Mouse (Mus musculus): ENCODE measurements around the gene Tprn. TPM values are rescaled to one million over a fixed set of nuclear protein-coding genes. Genes with fewer than 3 reads are reported as not detected.
A peak's percentile ranks its signal among the peaks of the same experiment; 100 is the strongest.

Gene Tprn
- polyA plus RNA-seq, 1 experiment from 2014 or later: 9.6 TPM

GRCm38 (mm10) chr2:25224766-25225752 lies 37.4 kb upstream of the Tprn start:
- Histone ChIP-seq H3K27ac (ENCODE audit: low read depth, low read length) (peak overlapping the region; percentile 95), H3K4me1 (replicated peaks; ENCODE audit: control insufficient read depth, insufficient read depth, low read length) (peaks cover 6% of the 10 kb centered on the region), H3K4me2 (peak overlapping the region; percentile 68), H3K36me3 (ENCODE audit: control insufficient read depth, insufficient read depth, low read length) (peaks cover 9% of the 10 kb centered on the region), H3K27me3 (replicated peaks; ENCODE audit: control insufficient read depth, insufficient read depth, low read length) (no peaks in the 10 kb centered on the region), H3K9me3 (ENCODE audit: control insufficient read depth, low read length) (no peaks in the 10 kb centered on the region), H3K9ac (ENCODE audit: low read depth, low read length) (peak overlapping the region; percentile 74), H3K4me3 (ENCODE audit: low read depth, low read length) (peak overlapping the region; percentile 82)
- DNase-seq (ENCODE audit: low spot score) (peak; percentile 96), ATAC-seq (replicated peaks; ENCODE audit: low FRiP score) (peak; percentile 91)
- 2% methylated on average over 40 of the region's 41 CpGs for WGBS

- peaks cover 9% of the 10 kb centered on the region for H3K36me3 ChIP-seq (ENCODE audit: control insufficient read depth, insufficient read depth, low read length)
- peak overlapping the region; percentile 95 for H3K27ac ChIP-seq (ENCODE audit: low read depth, low read length)
- WGBS: 77% methylated on average over 8 of the region's 8 CpGs
- H3K4me1 ChIP-seq (replicated peaks; ENCODE audit: control insufficient read depth, insufficient read depth, low read length): peaks cover 6% of the 10 kb centered on the region
- ATAC-seq (replicated peaks; ENCODE audit: low FRiP score) (no peak), DNase-seq (ENCODE audit: low spot score) (no peak)
- H3K4me2 ChIP-seq: peak overlapping the region; percentile 68
- no peaks in the 10 kb centered on the region for H3K9me3 ChIP-seq (ENCODE audit: control insufficient read depth, low read length)
- H3K27me3 ChIP-seq (replicated peaks; ENCODE audit: control insufficient read depth, insufficient read depth, low read length): no peaks in the 10 kb centered on the region
- H3K4me3 ChIP-seq (ENCODE audit: low read depth, low read length): peak overlapping the region; percentile 82
- peak overlapping the region; percentile 74 for H3K9ac ChIP-seq (ENCODE audit: low read depth, low read length)
Observed at GRCm38 (mm10) chr2:25225811-25226379, 36.5 kb upstream of the Tprn start.

GRCm38 (mm10) chr2:25226864-25227263 lies 35.6 kb upstream of the Tprn start:
- no peaks in the 10 kb centered on the region for H3K27me3 ChIP-seq (replicated peaks; ENCODE audit: control insufficient read depth, insufficient read depth, low read length)
- peaks cover 5% of the 10 kb centered on the region; the same call in 1 of the 2 replicates for H3K36me3 ChIP-seq (ENCODE audit: control insufficient read depth, insufficient read depth, low read length)
- WGBS: 89% methylated on average over 5 of the region's 5 CpGs
- no peak overlapping the region for H3K4me2 ChIP-seq
- no peak overlapping the region for H3K27ac ChIP-seq (ENCODE audit: low read depth, low read length)
- H3K4me1 ChIP-seq (replicated peaks; ENCODE audit: control insufficient read depth, insufficient read depth, low read length): peaks cover 6% of the 10 kb centered on the region
- H3K9me3 ChIP-seq (ENCODE audit: control insufficient read depth, low read length): no peaks in the 10 kb centered on the region
- no peak overlapping the region for H3K4me3 ChIP-seq (ENCODE audit: low read depth, low read length)
- H3K9ac ChIP-seq (ENCODE audit: low read depth, low read length): no peak overlapping the region
- no peak for DNase-seq (ENCODE audit: low spot score)
- no peak for ATAC-seq (replicated peaks; ENCODE audit: low FRiP score)

- no peak overlapping the region for H3K4me3 ChIP-seq (ENCODE audit: low read depth, low read length)
- no peak overlapping the region for H3K27ac ChIP-seq (ENCODE audit: low read depth, low read length)
- H3K27me3 ChIP-seq (replicated peaks; ENCODE audit: control insufficient read depth, insufficient read depth, low read length): no peaks in the 10 kb centered on the region; the same call in 1 of the 2 replicates
- H3K36me3 ChIP-seq (ENCODE audit: control insufficient read depth, insufficient read depth, low read length): peaks cover 5% of the 10 kb centered on the region; the same call in 1 of the 2 replicates
- no peaks in the 10 kb centered on the region for H3K9me3 ChIP-seq (ENCODE audit: control insufficient read depth, low read length)
- no peak overlapping the region for H3K9ac ChIP-seq (ENCODE audit: low read depth, low read length)
- peaks cover 6% of the 10 kb centered on the region for H3K4me1 ChIP-seq (replicated peaks; ENCODE audit: control insufficient read depth, insufficient read depth, low read length)
- 93% methylated on average over 4 of the region's 4 CpGs for WGBS
- ATAC-seq (replicated peaks; ENCODE audit: low FRiP score): no peak
- no peak overlapping the region for H3K4me2 ChIP-seq
- DNase-seq (ENCODE audit: low spot score): no peak
Observed at GRCm38 (mm10) chr2:25227406-25227805, 35.0 kb upstream of the Tprn start.

GRCm38 (mm10) chr2:25228431-25228889 lies 34.0 kb upstream of the Tprn start:
- peaks cover 1% of the 10 kb centered on the region; the same call in 1 of the 2 replicates for H3K36me3 ChIP-seq (ENCODE audit: control insufficient read depth, insufficient read depth, low read length)
- H3K4me1 ChIP-seq (replicated peaks; ENCODE audit: control insufficient read depth, insufficient read depth, low read length): peaks cover 13% of the 10 kb centered on the region
- DNase-seq (ENCODE audit: low spot score): peak; percentile 78
- peak overlapping the region; percentile 39 for H3K4me3 ChIP-seq (ENCODE audit: low read depth, low read length)
- no peaks in the 10 kb centered on the region for H3K9me3 ChIP-seq (ENCODE audit: control insufficient read depth, low read length)
- peak; percentile 39 for ATAC-seq (replicated peaks; ENCODE audit: low FRiP score)
- H3K9ac ChIP-seq (ENCODE audit: low read depth, low read length): peak overlapping the region; percentile 62
- H3K27ac ChIP-seq (ENCODE audit: low read depth, low read length): peak overlapping the region; percentile 36; the same call in 1 of the 2 replicates
- WGBS: under 1% methylated on average over 7 of the region's 7 CpGs
- H3K27me3 ChIP-seq (replicated peaks; ENCODE audit: control insufficient read depth, insufficient read depth, low read length): no peaks in the 10 kb centered on the region; the same call in 1 of the 2 replicates
- peak overlapping the region; percentile 64 for H3K4me2 ChIP-seq

GRCm38 (mm10) chr2:25228995-25229530 lies 33.4 kb upstream of the Tprn start:
- Histone ChIP-seq H3K36me3 (ENCODE audit: control insufficient read depth, insufficient read depth, low read length) (no peaks in the 10 kb centered on the region), H3K27me3 (replicated peaks; ENCODE audit: control insufficient read depth, insufficient read depth, low read length) (no peaks in the 10 kb centered on the region; the same call in 1 of the 2 replicates), H3K9me3 (ENCODE audit: control insufficient read depth, low read length) (no peaks in the 10 kb centered on the region), H3K27ac (ENCODE audit: low read depth, low read length) (no peak overlapping the region), H3K4me2 (peak overlapping the region; percentile 64), H3K9ac (ENCODE audit: low read depth, low read length) (no peak overlapping the region; the same call in 1 of the 2 replicates), H3K4me3 (ENCODE audit: low read depth, low read length) (peak overlapping the region; percentile 39; the same call in 1 of the 2 replicates), H3K4me1 (replicated peaks; ENCODE audit: control insufficient read depth, insufficient read depth, low read length) (peaks cover 19% of the 10 kb centered on the region)
- no peak for DNase-seq (ENCODE audit: low spot score)
- WGBS: 69% methylated on average over 6 of the region's 6 CpGs
- ATAC-seq (replicated peaks; ENCODE audit: low FRiP score): no peak

GRCm38 (mm10) chr2:25229582-25229981 lies 32.8 kb upstream of the Tprn start:
- no peak overlapping the region for H3K4me2 ChIP-seq
- no peak overlapping the region for H3K4me3 ChIP-seq (ENCODE audit: low read depth, low read length)
- peaks cover 21% of the 10 kb centered on the region for H3K4me1 ChIP-seq (replicated peaks; ENCODE audit: control insufficient read depth, insufficient read depth, low read length)
- no peaks in the 10 kb centered on the region; the same call in 1 of the 2 replicates for H3K27me3 ChIP-seq (replicated peaks; ENCODE audit: control insufficient read depth, insufficient read depth, low read length)
- ATAC-seq (replicated peaks; ENCODE audit: low FRiP score): no peak
- H3K27ac ChIP-seq (ENCODE audit: low read depth, low read length): no peak overlapping the region
- no peak overlapping the region for H3K9ac ChIP-seq (ENCODE audit: low read depth, low read length)
- no peaks in the 10 kb centered on the region for H3K36me3 ChIP-seq (ENCODE audit: control insufficient read depth, insufficient read depth, low read length)
- no peak for DNase-seq (ENCODE audit: low spot score)
- H3K9me3 ChIP-seq (ENCODE audit: control insufficient read depth, low read length): no peaks in the 10 kb centered on the region
- 79% methylated on average over 5 of the region's 5 CpGs for WGBS

- ATAC-seq (replicated peaks; ENCODE audit: low FRiP score) (no peak), DNase-seq (ENCODE audit: low spot score) (no peak)
- H3K4me2 ChIP-seq: no peak overlapping the region
- H3K9me3 ChIP-seq (ENCODE audit: control insufficient read depth, low read length): no peaks in the 10 kb centered on the region
- no peak overlapping the region for H3K4me3 ChIP-seq (ENCODE audit: low read depth, low read length)
- H3K36me3 ChIP-seq (ENCODE audit: control insufficient read depth, insufficient read depth, low read length): no peaks in the 10 kb centered on the region
- no peak overlapping the region for H3K27ac ChIP-seq (ENCODE audit: low read depth, low read length)
- peaks cover 19% of the 10 kb centered on the region for H3K4me1 ChIP-seq (replicated peaks; ENCODE audit: control insufficient read depth, insufficient read depth, low read length)
- no peak overlapping the region for H3K9ac ChIP-seq (ENCODE audit: low read depth, low read length)
- 83% methylated on average over 7 of the region's 7 CpGs for WGBS
- no peaks in the 10 kb centered on the region; the same call in 1 of the 2 replicates for H3K27me3 ChIP-seq (replicated peaks; ENCODE audit: control insufficient read depth, insufficient read depth, low read length)
Observed at GRCm38 (mm10) chr2:25230581-25230980, 31.8 kb upstream of the Tprn start.
